Mouse (Mus musculus): ENCODE data around the gene Speer4b.
"Not testable (repeated sequence)": the region's sequence is repeated elsewhere in the genome, so short reads cannot be mapped to it uniquely, and the experiment has no call there.

Speer4b gene

DNA sequence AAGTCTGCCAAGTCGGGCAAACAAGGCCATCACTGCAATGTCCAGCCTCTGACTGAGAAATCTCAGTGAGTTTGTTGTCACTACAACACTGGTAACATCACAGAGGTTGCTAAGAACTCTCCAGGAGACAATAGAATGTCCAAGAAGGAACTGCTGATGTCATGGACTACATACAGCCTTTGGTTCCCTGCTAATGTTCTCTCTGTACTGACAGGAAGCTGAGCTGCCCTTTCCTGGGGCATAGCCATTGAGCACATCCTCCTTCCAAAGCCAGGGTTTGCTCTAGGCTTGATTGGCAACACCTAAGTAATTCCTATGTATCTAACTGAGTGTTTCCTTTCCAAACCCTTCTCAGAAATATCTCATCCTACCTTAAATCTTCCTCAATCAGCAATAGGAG is at the start of gene Speer4b:
Gene Speer4b (minus strand): TSS at position 101 of the 400 bp plus-strand sequence.
- DNase-seq (ENCODE audit: low read depth in 1 of 2, low spot score in 2 of 2), result not testable (repeated sequence)

GRCm38 (mm10) chr5:27549291-27549690 is 48.1 kb upstream of the Speer4b start:
- DNase-seq (ENCODE audit: low read depth in 1 of 2, low spot score in 2 of 2), result no peak

- DNase-seq (ENCODE audit: low read depth in 1 of 2, low spot score in 2 of 2), result no peak
These were observed 43.6 kb upstream of the Speer4b start for GRCm38 (mm10) chr5:27544816-27545270.

- no peak for DNase-seq (ENCODE audit: low read depth in 1 of 2, low spot score in 2 of 2)
These were observed 25.7 kb upstream of the Speer4b start for GRCm38 (mm10) chr5:27526906-27527305.

- no peak for DNase-seq (ENCODE audit: low read depth in 1 of 2, low spot score in 2 of 2)
These were observed 17.5 kb upstream of the Speer4b start for GRCm38 (mm10) chr5:27518716-27519115.

DNA sequence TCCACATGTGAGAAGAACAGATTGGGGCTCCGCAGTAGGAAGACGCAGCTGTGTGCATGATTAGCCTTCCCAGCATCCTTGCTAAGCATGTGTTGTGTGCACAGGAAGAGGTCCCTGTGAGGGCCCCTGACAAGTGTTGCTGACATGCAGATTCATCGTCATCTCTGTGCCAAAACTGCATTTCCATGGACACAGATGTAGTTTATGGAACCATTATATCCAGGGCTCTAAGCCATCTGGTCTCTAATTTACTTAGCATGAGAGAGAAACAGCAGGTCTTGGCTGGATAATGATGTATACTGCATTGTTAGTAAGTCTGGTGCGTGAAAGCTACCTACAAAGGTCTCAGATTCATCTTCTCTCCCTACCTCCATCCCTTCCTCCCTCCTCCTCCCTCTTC is 10.3 kb downstream of the Speer4b start:
- no peak for DNase-seq (ENCODE audit: low read depth in 1 of 2, low spot score in 2 of 2)

GRCm38 (mm10) chr5:27486138-27486537 is 15.1 kb downstream of the Speer4b start:
- DNase-seq (ENCODE audit: low read depth in 1 of 2, low spot score in 2 of 2), result no peak

DNA sequence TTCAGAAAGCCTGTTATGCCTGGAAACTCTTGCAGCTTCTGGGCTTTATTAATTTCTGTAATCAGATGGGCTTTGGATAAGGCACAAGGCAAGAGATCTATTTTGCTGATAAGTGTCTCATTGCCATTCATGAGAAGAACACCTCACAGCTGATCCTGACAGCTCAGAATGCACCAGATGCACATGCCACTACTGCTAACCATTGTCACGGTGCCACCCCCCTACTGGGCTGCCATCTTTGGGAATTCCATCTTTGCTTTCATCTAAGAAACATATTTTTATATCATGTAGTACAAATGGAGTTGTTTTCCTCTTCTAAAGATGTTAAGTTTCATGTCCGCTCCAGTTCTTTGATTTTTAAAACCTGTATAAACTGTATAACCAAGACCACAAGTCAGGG is 19.5 kb downstream of the Speer4b start:
- no peak for DNase-seq (ENCODE audit: low read depth in 1 of 2, low spot score in 2 of 2)

DNA sequence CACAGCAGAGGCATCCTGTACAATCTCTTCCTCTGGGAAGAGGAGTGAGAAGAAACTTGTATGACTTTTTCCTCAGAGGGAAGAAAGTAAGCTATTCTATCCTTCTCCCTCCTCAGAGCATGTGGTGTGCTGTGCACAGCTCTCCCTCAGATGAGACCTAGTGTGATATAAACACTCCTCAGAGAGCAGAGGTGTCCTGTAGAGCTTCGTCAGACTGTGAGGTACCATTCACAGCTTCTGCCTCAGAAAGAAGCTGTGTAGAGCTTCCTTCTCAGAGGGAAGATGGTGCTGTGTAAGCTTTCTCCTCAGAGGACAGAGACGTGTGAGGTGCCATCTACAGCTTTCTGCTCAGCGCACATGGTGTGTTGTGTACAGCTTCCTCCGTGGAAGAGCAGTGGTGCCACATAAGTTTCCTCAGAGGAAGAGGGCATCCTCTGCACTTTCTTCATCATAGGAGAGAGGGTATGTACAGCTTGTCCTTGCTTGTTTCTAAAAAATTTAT is 26.2 kb downstream of the Speer4b start:
- no peak for DNase-seq (ENCODE audit: low read depth in 1 of 2, low spot score in 2 of 2)

DNA sequence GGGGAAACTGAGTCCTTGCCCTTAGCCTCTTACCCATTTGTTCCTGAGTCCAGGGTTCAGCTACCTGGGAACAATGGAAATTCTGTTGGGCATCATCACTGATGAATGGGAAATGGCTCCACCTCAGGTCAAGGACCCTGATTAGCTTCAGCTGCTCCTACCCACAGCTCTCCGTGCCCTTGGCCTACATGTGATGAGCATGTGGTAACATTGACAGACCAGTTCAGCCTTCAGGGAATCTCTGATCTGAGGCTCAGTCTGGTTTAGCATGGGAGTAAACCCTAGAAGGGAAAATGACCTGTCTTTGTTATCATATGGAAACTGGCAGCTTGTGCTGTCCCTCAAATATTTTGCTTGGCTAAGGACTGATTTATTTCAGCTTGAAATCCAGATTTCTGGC is 43.6 kb downstream of the Speer4b start:
- no peak for DNase-seq (ENCODE audit: low read depth in 1 of 2, low spot score in 2 of 2)

GRCm38 (mm10) chr5:27456981-27457380 is 44.3 kb downstream of the Speer4b start:
- no peak for DNase-seq (ENCODE audit: low read depth in 1 of 2, low spot score in 2 of 2)

- DNase-seq (ENCODE audit: low read depth in 1 of 2, low spot score in 2 of 2), result no peak
These were observed 46.9 kb downstream of the Speer4b start for GRCm38 (mm10) chr5:27454386-27454785.

- no peak for DNase-seq (ENCODE audit: low read depth in 1 of 2, low spot score in 2 of 2)
These were observed 47.9 kb downstream of the Speer4b start for GRCm38 (mm10) chr5:27453201-27453845.

Measured in monocyte, adult 2 months (primary cell).